Mouse (Mus musculus) hindbrain, embryonic 16.5 days (tissue): ENCODE measurements around the gene Il9. TPM values are rescaled to one million over a fixed set of nuclear protein-coding genes. Genes with fewer than 3 reads are reported as not detected.

Source experiments
- ATAC-seq: fragments of 200-750 bp; cut with Nextera tagmentation; 2 replicates; pipeline ENCODE4 v1.8.0; 2017; ENCODE audit warnings: moderate TSS enrichment, moderate library complexity
- H3K27ac ChIP-seq: fragments of 300-500 bp; sonication (generic); 2 replicates; pipeline ENCODE4 v1.5.1; 2014; ENCODE audit warnings: low read depth, mild to moderate bottlenecking, control low read depth, low read length, moderate library complexity
- H3K27me3 ChIP-seq: fragments of 300-500 bp; sonication (generic); replicated peaks from 2 replicates; pipeline ENCODE4 v1.6.1; 2014; ENCODE audit warnings: low read length; ENCODE audit not compliant: control insufficient read depth, insufficient read depth
- H3K36me3 ChIP-seq: fragments of 300-500 bp; sonication (generic); 2 replicates; pipeline ENCODE4 v1.6.1; 2014; ENCODE audit warnings: mild to moderate bottlenecking, low read length, moderate library complexity, mixed read lengths; ENCODE audit not compliant: control insufficient read depth, insufficient read depth
- H3K4me1 ChIP-seq: fragments of 300-500 bp; sonication (generic); 2 replicates; pipeline ENCODE4 v1.6.1; 2014; ENCODE audit warnings: low read depth, low read length; ENCODE audit not compliant: control insufficient read depth, insufficient read depth
- H3K4me2 ChIP-seq: fragments of 300-500 bp; sonication (generic); 2 replicates; pipeline ENCODE4 v1.6.1; 2014; ENCODE audit warnings: mild to moderate bottlenecking, low read length, control low read depth, moderate library complexity
- H3K4me3 ChIP-seq: fragments of 300-500 bp; sonication (generic); 2 replicates; pipeline ENCODE4 v1.5.1; 2014; ENCODE audit warnings: mild to moderate bottlenecking, low read length, control low read depth, moderate library complexity
- H3K9ac ChIP-seq: fragments of 300-500 bp; sonication (generic); 2 replicates; pipeline ENCODE4 v1.6.1; 2014; ENCODE audit warnings: low read depth, mild to moderate bottlenecking, control low read depth, low read length, moderate library complexity
- H3K9me3 ChIP-seq: fragments of 300-500 bp; sonication (generic); 2 replicates; pipeline ENCODE4 v1.6.1; 2014; ENCODE audit warnings: mild to moderate bottlenecking, low read length, moderate library complexity; ENCODE audit not compliant: control insufficient read depth
- WGBS: fragments of 180-500 bp; shearing (Covaris S2); extraction: QIAGEN DNeasy Blood & Tissue Kit; methylation state at CpG from one replicate; pipeline ENCODE4 v1.1.7; 2014; 5-methylcytosine and 5-hydroxymethylcytosine counted together
- polyA plus RNA-seq: library from polyadenylated mRNA; unstranded; fragments of >200 nt; fragmentation: Nextera tagmentation; extraction: Ambion mirVana; gene quantifications from 2 replicates; pipeline ENCODE4 v1.2.1, GENCODE M21; 2015

The Il9 gene
- not detected in 2 replicates for polyA plus RNA-seq

GRCm38 (mm10) chr13:56482146-56482545 is at the start of gene Il9:
Gene Il9 (minus strand): TSS chr13:56482246.
- Histone ChIP-seq H3K4me2 (no peak within 1 kb of the TSS), H3K27ac (no peak within 1 kb of the TSS), H3K4me3 (no peak within 1 kb of the TSS), H3K4me1 (no peaks in the 10 kb centered on the region), H3K36me3 (no peaks in the 10 kb centered on the region), H3K9ac (no peak within 1 kb of the TSS), H3K27me3 (no peaks in the 10 kb centered on the region), H3K9me3 (no peaks in the 10 kb centered on the region)
- 91% methylated on average over 3 of the region's 3 CpGs for WGBS
- ATAC-seq, result no peak

- no peak for ATAC-seq
- Histone ChIP-seq H3K27ac (no peak overlapping the region), H3K36me3 (no peaks in the 10 kb centered on the region), H3K4me3 (no peak overlapping the region), H3K27me3 (no peaks in the 10 kb centered on the region), H3K4me1 (no peaks in the 10 kb centered on the region), H3K9ac (no peak overlapping the region), H3K9me3 (peaks cover under 1% of the 10 kb centered on the region; the same call in 1 of the 2 replicates), H3K4me2 (no peak overlapping the region)
- WGBS, result 56% methylated on average over 8 of the region's 8 CpGs
These were observed 47.6 kb upstream of the Il9 start for GRCm38 (mm10) chr13:56529685-56530084.

GRCm38 (mm10) chr13:56529031-56529430 is 47.0 kb upstream of the Il9 start:
- WGBS, result 84% methylated on average over 4 of the region's 4 CpGs
- H3K9ac ChIP-seq, result no peak overlapping the region
- no peak overlapping the region for H3K4me2 ChIP-seq
- no peaks in the 10 kb centered on the region for H3K4me1 ChIP-seq
- H3K27ac ChIP-seq, result no peak overlapping the region
- H3K4me3 ChIP-seq, result no peak overlapping the region
- H3K9me3 ChIP-seq, result no peaks in the 10 kb centered on the region
- no peaks in the 10 kb centered on the region for H3K36me3 ChIP-seq
- ATAC-seq, result no peak
- H3K27me3 ChIP-seq, result no peaks in the 10 kb centered on the region

- no peaks in the 10 kb centered on the region for H3K4me1 ChIP-seq
- 89% methylated on average over 11 of the region's 11 CpGs for WGBS
- no peak overlapping the region for H3K27ac ChIP-seq
- H3K4me3 ChIP-seq, result no peak overlapping the region
- no peaks in the 10 kb centered on the region for H3K9me3 ChIP-seq
- H3K9ac ChIP-seq, result no peak overlapping the region
- H3K27me3 ChIP-seq, result no peaks in the 10 kb centered on the region
- no peak for ATAC-seq
- H3K4me2 ChIP-seq, result no peak overlapping the region
- H3K36me3 ChIP-seq, result no peaks in the 10 kb centered on the region
These were observed 46.2 kb upstream of the Il9 start for GRCm38 (mm10) chr13:56528281-56528680.

GRCm38 (mm10) chr13:56527846-56528245 is 45.8 kb upstream of the Il9 start:
- Histone ChIP-seq H3K4me3 (no peak overlapping the region), H3K4me1 (no peaks in the 10 kb centered on the region), H3K4me2 (no peak overlapping the region), H3K27me3 (no peaks in the 10 kb centered on the region), H3K36me3 (no peaks in the 10 kb centered on the region), H3K9ac (no peak overlapping the region), H3K27ac (no peak overlapping the region), H3K9me3 (no peaks in the 10 kb centered on the region)
- 92% methylated on average over 7 of the region's 7 CpGs for WGBS
- ATAC-seq, result no peak

GRCm38 (mm10) chr13:56526871-56527270 is 44.8 kb upstream of the Il9 start:
- H3K4me2 ChIP-seq, result no peak overlapping the region
- H3K27ac ChIP-seq, result no peak overlapping the region
- no peaks in the 10 kb centered on the region for H3K9me3 ChIP-seq
- no peak for ATAC-seq
- H3K4me3 ChIP-seq, result no peak overlapping the region
- H3K4me1 ChIP-seq, result no peaks in the 10 kb centered on the region
- H3K27me3 ChIP-seq, result no peaks in the 10 kb centered on the region
- H3K9ac ChIP-seq, result no peak overlapping the region
- no peaks in the 10 kb centered on the region for H3K36me3 ChIP-seq
- WGBS, result 86% methylated on average over 12 of the region's 12 CpGs

GRCm38 (mm10) chr13:56522821-56523167 is 40.7 kb upstream of the Il9 start:
- no peaks in the 10 kb centered on the region for H3K27me3 ChIP-seq
- no peaks in the 10 kb centered on the region for H3K4me1 ChIP-seq
- H3K36me3 ChIP-seq, result no peaks in the 10 kb centered on the region
- no peaks in the 10 kb centered on the region for H3K9me3 ChIP-seq
- H3K4me2 ChIP-seq, result peak overlapping the region; percentile 96
- ATAC-seq, result 0 out of 2 replicates have a peak, but pooled peaks have one; percentile 2
- peak overlapping the region; percentile 83 for H3K9ac ChIP-seq
- H3K4me3 ChIP-seq, result peak overlapping the region; percentile 75
- 4% methylated on average over 8 of the region's 8 CpGs for WGBS
- peak overlapping the region; percentile 56; the same call in 1 of the 2 replicates for H3K27ac ChIP-seq

- Histone ChIP-seq H3K4me3 (peak within 1 kb of the TSS; percentile 75), H3K9ac (peak within 1 kb of the TSS; percentile 83), H3K9me3 (no peaks in the 10 kb centered on the region), H3K4me1 (no peaks in the 10 kb centered on the region), H3K27me3 (no peaks in the 10 kb centered on the region), H3K27ac (peak within 1 kb of the TSS; percentile 56), H3K36me3 (no peaks in the 10 kb centered on the region), H3K4me2 (peak within 1 kb of the TSS; percentile 96)
- WGBS, result 1% methylated on average over 55 of the region's 56 CpGs
- ATAC-seq, result peak; percentile 99
These were observed 40.2 kb upstream of the Il9 start, which contains the start of gene Fbxl21 for GRCm38 (mm10) chr13:56522081-56522820. Gene Fbxl21 (plus strand): TSS chr13:56522472.

GRCm38 (mm10) chr13:56516816-56517215 is 34.8 kb upstream of the Il9 start:
- WGBS, result 44% methylated on average over 7 of the region's 7 CpGs
- Histone ChIP-seq H3K4me2 (no peak overlapping the region), H3K36me3 (no peaks in the 10 kb centered on the region), H3K9me3 (no peaks in the 10 kb centered on the region), H3K4me3 (no peak overlapping the region), H3K9ac (no peak overlapping the region), H3K4me1 (no peaks in the 10 kb centered on the region), H3K27me3 (no peaks in the 10 kb centered on the region), H3K27ac (no peak overlapping the region)
- no peak for ATAC-seq
